Mouse (Mus musculus) liver, adult 2 months (tissue): Measurements from ENCODE around the gene Tmcc3.

Experiments used
- CTCF ChIP-seq: fragments of 200-500 bp; IDR thresholded peaks from 2 replicates; pipeline ENCODE4 v1.5.1; 2011; ENCODE audit warnings: low read depth, low read length, control low read depth
- POLR2A ChIP-seq: fragments of 200-500 bp; IDR thresholded peaks from 2 replicates; pipeline ENCODE4 v1.6.1; 2011; ENCODE audit warnings: low read length, control low read depth; ENCODE audit not compliant: insufficient read depth; ENCODE audit errors: extremely low read depth

DNA sequence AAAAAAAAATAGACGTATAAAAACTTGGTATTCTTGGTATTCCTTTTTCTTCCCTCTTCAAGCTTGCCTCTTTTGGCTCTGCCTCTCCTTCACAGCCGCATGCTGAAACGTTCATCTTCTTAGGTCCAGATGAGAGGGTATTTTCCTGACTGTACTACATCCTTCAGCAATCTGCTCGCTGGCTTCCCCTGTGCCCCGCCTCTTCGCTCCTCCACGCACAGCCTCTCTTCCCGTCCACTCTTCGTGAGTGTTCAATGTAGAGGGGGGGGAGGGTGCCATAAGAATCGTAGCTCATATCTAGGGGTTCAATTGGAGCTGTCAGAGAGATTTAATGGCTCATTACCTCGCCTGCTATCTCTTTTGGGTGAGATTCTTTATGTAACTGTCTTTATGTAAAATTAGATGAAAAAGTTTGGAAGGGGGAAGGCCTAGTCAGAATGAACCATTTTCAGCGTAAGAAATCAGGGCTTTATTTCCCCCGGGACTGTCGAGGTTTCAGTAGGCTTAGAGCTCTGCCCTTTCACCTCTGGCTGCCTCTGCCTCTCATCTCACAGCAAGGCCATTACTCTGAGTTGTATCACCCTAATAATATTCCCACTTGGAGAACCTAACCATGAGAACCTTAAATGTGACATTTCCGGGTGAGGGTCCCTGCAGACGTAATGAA is 188.6 kb downstream of the Tmcc3 start:
- no peak for TF ChIP-seq POLR2A
- no peak for TF ChIP-seq CTCF
